Mouse (Mus musculus) cerebellum, postnatal 10 days (tissue): ENCODE results near the gene Mettl27.
"Not testable (repeated sequence)": the region's sequence is repeated elsewhere in the genome, so short reads cannot be mapped to it uniquely, and the experiment has no call there.

ENCODE experiments used
- DNase-seq, 2 experiments: peaks; one replicate each; pipeline ENCODE4 v3.0.0; 2021; ENCODE audit warnings: mixed read lengths in 2 of 2

Mettl27 gene

DNA sequence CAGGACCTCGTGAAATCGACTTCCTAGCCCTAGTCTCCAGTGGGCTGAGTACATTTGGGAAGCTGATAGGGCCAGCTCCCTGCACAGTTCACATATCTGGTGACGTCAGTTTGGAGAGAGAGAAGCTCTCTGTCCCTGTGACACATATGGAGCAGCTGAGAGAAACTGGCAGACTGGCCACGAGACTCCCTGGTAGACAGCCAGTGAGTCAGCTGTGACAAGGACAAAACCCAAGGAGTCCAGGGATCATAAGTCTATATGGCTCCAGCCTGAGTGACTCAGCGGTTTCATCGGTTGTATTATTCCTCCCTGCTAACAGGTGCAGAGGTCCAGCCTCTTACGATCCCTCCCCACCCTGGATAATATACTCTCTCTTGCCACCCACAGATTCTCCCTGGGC is 26.9 kb downstream of the Mettl27 start:
- DNase-seq: peak; percentile 68 to 70

DNA sequence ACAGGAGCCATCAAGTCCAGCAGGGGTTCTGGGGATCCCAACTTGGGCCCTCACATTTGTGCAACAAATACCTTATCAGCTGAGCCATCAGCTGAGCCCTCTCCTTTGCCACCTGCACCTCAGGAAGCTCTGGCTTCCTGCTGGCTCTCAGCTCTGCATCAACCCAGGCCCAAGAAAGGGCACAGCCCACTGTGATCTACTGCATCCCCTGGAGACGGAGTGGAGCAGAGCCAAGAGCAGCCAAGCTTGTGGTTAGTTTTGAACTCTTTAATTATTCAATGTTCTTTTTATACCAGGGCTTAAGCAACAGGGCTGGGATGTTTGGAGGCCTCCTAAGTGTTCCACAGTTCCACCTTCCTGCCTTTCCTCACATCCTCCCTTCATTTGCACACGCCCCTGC is 28.3 kb downstream of the Mettl27 start:
- DNase-seq: no peak

DNA sequence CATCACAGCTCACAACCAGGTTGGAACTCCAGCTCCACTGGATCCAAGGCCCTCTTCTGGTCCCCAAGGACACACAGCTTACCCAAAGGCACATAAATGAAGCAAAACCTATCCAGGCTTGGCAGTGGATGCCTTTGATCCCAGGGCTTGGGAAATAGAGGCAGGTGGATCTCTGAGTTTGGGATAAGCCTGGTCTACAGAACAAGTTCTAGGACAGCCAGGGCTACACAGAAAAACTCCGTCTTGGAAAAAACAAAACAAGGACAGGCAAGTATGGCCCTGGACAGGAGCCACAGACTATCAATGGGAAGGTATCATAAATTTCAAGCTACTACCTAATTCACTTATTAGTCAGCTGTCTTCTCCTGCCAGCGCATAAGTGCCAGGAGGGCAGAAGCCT is 29.4 kb downstream of the Mettl27 start:
- no peak for DNase-seq

DNA sequence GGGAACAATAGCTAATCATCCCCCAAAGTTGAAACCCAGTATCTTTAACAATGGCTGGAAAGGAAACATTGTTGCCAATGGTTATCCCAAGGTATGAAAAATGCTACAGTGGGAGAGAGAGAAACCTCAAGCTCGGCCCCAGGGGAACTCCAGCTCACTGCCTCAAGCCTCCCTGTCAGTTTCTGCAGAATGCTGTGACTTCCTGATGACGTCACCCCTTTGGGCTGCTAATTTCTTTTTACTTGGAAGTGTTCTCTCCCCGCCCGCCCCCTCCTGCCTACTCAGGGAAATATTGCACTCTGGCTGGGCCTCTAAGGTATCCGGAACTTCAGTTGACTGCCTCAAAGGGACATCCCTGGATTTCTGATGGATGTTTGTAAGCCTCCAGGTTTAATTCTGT is 31.4 kb downstream of the Mettl27 start:
- no peak for DNase-seq

DNA sequence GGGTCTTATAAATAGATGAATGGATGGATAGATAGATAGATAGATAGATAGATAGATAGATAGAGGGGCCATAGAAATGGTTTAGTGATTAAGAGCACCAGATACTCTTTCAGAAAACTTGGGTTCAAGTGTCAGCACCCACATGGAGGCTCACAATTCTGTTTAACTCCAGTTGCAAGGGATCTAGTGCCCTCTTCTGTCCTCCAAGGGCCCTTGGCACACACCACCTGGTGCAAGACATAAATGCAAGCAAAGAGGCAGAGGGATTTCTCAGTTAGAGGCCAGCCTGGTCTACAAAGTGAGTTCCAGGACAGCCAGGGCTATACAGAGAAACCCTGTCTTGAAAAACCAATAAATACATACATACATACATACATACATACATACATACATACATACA is 32.5 kb downstream of the Mettl27 start:
- DNase-seq: not testable (repeated sequence)

GRCm38 (mm10) chr5:134965473-134965851 is 33.3 kb downstream of the Mettl27 start:
- DNase-seq: peak; percentile 87 to 91

GRCm38 (mm10) chr5:134965852-134966821 is 34.0 kb downstream of the Mettl27 start:
- DNase-seq: peak; percentile 65 to 71

DNA sequence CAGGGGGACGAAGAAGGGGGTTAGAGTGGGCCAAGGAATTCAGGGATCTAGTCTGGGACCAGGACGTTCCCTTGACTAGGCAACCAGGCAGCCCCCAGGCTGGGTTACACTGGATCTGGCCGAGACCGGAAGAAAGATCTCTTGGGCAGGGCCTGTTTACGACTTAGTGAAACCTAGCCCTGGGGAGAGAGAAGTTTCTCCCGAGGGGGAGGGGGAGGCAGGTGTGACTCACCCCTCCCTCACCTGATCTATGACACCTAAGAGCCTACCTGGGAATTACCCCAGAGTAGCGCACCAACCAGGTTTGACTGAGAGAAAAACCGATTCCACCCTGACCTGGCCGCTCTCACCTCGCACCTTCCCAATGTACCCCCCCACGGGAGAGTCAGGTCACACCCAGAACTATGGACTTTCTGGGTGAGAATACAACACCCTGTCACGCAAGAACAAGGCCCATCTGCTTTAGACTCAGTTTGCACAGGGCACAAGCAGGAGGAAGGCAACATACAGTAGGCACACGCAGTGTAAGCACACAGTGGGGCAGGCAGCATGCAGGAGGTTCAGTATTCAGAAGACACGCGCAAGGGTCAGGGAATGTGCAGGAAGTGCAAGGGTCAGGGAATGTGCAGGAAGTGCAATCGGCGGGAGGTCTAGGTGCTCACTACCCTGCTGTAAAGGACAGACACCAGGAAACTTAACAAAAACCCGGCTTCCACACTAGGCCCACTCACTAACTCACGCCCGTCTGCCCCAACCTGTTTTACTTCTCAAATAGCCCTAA is 35.2 kb downstream of the Mettl27 start:
- no peak for DNase-seq

- DNase-seq: no peak
Observed at GRCm38 (mm10) chr5:134970671-134971070, 38.5 kb downstream of the Mettl27 start.

GRCm38 (mm10) chr5:134973081-134973480 is 40.9 kb downstream of the Mettl27 start:
- DNase-seq: no peak

DNA sequence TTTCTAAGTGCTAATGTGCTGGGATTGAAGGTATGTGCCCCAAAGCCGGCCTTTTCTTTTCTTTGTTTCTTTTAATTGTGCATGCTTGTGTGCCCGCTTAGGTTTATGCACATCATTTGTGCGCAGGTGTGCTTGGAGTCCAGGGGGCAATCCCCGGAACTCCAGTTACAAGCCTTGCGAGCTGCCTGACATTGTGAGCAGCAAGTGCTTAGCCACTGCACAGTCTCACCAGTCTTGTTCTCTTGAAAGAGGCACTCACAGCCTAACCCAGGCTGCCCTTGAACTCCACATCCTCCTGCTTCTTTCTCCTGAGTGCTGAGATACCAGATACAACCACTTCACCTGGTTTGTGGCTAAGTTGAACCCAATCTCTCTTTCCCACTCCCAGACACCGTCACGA is 41.4 kb downstream of the Mettl27 start:
- DNase-seq: no peak

DNA sequence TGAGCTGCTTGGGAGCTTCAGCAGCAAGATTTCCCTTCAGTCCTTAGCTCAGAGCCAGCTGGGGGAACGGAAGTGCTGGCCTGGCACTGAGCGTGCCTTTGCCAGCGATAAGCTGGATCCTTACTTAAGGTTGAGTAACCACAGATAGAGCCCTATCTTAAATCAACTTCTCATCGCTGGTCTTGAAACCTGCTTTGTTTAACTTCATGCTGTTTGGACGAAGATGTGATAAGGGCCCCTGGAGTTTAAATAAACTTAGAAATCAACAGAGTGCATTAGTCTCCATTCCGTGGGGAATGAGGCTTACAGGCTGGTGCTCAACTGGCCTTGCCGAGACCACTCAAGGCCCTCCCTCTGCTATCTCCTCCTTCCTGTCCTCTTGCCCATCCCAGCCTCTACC is 42.1 kb downstream of the Mettl27 start:
- no peak for DNase-seq

- DNase-seq: no peak
Observed at GRCm38 (mm10) chr5:134974921-134975320, 42.8 kb downstream of the Mettl27 start.

DNA sequence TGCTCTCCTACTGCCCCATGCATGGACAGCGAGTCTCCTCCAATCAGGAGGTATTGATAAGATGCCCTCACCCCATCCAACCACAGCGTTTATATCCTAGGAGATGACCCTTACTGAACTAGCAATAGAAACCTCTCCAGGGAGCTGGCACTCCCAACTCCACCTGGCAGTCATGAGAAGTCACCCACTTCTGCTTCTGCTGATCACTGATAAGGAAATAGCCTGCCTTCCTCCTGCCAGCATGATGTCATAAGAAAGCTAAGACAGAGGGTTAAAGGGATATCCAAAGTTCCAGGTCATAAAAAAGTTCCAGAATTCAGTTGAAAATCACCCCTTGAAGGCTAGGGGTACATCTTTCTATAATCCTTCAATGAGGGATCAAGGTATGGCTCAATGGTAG is 44.0 kb downstream of the Mettl27 start:
- DNase-seq: no peak

- no peak for DNase-seq
Observed at GRCm38 (mm10) chr5:134976577-134977250, 44.5 kb downstream of the Mettl27 start.

DNA sequence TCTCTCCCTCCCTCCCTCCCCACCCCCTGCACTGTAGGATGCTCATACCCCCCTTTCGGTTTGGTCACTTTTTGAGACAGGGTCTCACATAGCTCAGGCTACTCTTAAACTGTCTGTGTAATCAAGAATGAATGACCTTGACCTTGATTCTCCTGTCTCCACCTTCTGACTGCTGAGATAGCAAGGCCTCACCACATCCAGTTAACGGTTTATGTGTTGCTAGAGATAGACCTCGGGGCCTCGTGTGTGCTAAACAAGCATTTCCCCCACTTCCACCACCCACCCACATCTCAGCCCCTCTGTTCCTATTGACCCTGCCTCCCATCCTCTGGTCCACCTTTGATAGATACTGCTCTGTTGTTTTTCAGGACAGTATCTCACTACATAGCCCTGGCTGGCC is 45.7 kb downstream of the Mettl27 start:
- no peak for DNase-seq

GRCm38 (mm10) chr5:134981149-134981548 is 49.0 kb downstream of the Mettl27 start:
- no peak for DNase-seq

DNA sequence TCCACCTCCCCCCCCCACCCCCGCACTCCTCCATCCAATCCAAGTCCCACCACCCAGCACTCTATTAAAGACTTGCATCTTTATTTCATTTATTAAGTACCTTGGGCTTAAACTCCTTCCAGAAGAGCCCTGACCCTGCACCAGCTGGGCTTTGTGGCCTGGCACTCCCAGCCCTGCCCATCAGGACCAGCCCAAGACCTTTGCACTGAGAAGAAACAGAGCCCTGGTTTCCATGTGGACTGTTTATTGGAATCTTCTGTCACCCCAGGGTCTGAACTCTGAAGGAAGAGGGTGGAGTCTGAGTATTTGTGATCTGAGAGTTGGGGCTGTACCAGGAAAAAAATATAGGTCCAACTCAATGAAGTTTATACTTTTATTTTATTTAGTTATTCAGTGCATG is 50.9 kb downstream of the Mettl27 start:
- no peak for DNase-seq

- DNase-seq: peak in 1 of 2 experiments; percentile 22
Observed at GRCm38 (mm10) chr5:134983771-134984170, 51.6 kb downstream of the Mettl27 start.

- DNase-seq: peak; percentile 79 to 83
Observed at GRCm38 (mm10) chr5:134985633-134986297, 53.6 kb downstream of the Mettl27 start, which contains the start of gene Cldn3. Gene Cldn3, plus strand, starts transcription at chr5:134986214.

DNA sequence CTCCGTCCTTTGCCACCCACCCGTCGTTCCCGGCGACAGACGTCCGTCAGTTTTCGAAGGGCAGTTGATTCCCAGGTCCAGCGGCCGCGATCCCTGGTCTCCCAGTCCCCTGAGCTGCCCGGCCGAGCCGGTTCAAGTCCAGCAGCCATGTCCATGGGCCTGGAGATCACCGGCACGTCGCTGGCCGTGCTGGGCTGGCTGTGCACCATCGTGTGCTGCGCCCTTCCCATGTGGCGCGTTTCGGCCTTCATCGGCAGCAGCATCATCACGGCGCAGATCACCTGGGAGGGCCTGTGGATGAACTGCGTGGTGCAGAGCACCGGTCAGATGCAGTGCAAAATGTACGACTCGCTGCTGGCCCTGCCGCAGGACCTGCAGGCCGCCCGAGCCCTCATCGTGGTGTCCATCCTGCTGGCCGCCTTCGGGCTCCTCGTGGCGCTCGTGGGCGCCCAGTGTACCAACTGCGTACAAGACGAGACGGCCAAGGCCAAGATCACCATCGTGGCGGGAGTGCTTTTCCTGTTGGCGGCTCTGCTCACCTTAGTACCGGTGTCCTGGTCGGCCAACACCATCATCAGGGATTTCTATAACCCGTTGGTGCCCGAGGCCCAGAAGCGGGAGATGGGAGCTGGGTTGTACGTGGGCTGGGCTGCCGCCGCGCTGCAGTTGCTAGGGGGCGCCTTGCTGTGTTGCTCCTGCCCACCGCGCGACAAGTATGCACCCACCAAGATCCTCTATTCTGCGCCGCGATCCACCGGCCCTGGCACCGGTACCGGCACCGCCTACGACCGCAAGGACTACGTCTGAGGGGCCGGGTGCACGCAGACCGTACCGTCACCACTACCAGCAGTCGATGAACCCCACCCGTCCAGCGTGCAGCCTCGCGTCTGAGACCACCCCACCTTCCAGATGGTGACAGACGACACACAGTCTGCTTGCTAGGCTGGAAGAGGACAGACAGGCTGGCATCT is 54.4 kb downstream of the Mettl27 start:
- peak; percentile 80 to 81 for DNase-seq
